Mouse (Mus musculus) left cerebral cortex, adult 2 months (tissue): ENCODE data around the gene Agbl4. TPM values are rescaled to one million over a fixed set of nuclear protein-coding genes. Genes with fewer than 3 reads are reported as not detected.

ENCODE experiments used
- DNase-seq, 2 experiments: peaks; one replicate each; pipeline ENCODE4 v3.0.0; 2021 to 2022; ENCODE audit warnings: low spot score in 2 of 2, mixed read lengths in 1 of 2; ENCODE audit errors: extremely low spot score in 1 of 2
- H3K27ac ChIP-seq: fragments of 200-600 bp; 2 replicates; pipeline ENCODE4 v1.8.1; 2022
- H3K4me3 ChIP-seq: fragments of 200-600 bp; 2 replicates; pipeline ENCODE4 v1.8.1; 2022
- CTCF ChIP-seq: fragments of 200-600 bp; IDR thresholded peaks from 2 replicates; pipeline ENCODE4 v1.8.1; 2022; ENCODE audit warnings: antibody characterized with exemption, mild to moderate bottlenecking, moderate library complexity
- intact Hi-C: fragments of 180-260 bp; cut with DNase I; formaldehyde crosslinking; loops from one replicate; pipeline ENCODE4 v1.15.1; 2025
- total RNA-seq, 2 experiments: library from RNA; stranded (reverse); gene quantifications; 2 replicates each; pipeline ENCODE4 v1.2.3; 2021

Agbl4 gene
- total RNA-seq, 2 experiments from 2014 or later = 18.6 to 23.6 TPM

GRCm38 (mm10) chr4:111001641-111002040, 604.2 kb downstream of the Agbl4 start:
- Histone ChIP-seq H3K4me3 (no peak overlapping the region), H3K27ac (peak overlapping the region; percentile 59; the same call in 1 of the 2 replicates)
- intact Hi-C loops = loop anchor here (1.0 to 5.0 kb wide), 3 partner anchors 18 to 306 kb away; no protein-coding TSS in a partner anchor
- DNase-seq = no peak
- TF ChIP-seq CTCF = no peak

- TF ChIP-seq CTCF = no peak
- no peak overlapping the region for H3K4me3 ChIP-seq
- intact Hi-C loops = loop anchor here (5.0 kb wide), 2 partner anchors 88 to 302 kb away; no protein-coding TSS in a partner anchor
These were observed 607.4 kb downstream of the Agbl4 start for GRCm38 (mm10) chr4:111004719-111005479.

GRCm38 (mm10) chr4:111019376-111019775, 621.9 kb downstream of the Agbl4 start:
- TF ChIP-seq CTCF = no peak
- H3K4me3 ChIP-seq = no peak overlapping the region
- H3K27ac ChIP-seq = peak overlapping the region; percentile 78
- intact Hi-C loops = loop anchor here (1.0 to 10.0 kb wide), 7 partner anchors 18 to 805 kb away; no protein-coding TSS in a partner anchor
- peak; percentile 10 to 30 for DNase-seq

More at GRCm38 (mm10) chr4:111004719-111005479, 607.4 kb downstream of the Agbl4 start:
- H3K27ac ChIP-seq = no peak overlapping the region
- DNase-seq = no peak

GRCm38 (mm10) chr4:111067330-111067729, 669.9 kb downstream of the Agbl4 start:
- Histone ChIP-seq H3K27ac (no peak overlapping the region), H3K4me3 (no peak overlapping the region)
- no peak for DNase-seq
- intact Hi-C loops = loop anchor here (2.0 kb wide), 1 partner anchor 49 kb away; no protein-coding TSS in a partner anchor
- TF ChIP-seq CTCF = no peak

GRCm38 (mm10) chr4:111073738-111074497, 676.5 kb downstream of the Agbl4 start:
- intact Hi-C loops = no loop called here

GRCm38 (mm10) chr4:111074701-111075154, 677.3 kb downstream of the Agbl4 start:
- Histone ChIP-seq H3K27ac (no peak overlapping the region), H3K4me3 (no peak overlapping the region)
- no peak for TF ChIP-seq CTCF
- DNase-seq = no peak
- intact Hi-C loops = no loop called here

More at GRCm38 (mm10) chr4:111073738-111074497, 676.5 kb downstream of the Agbl4 start:
- H3K4me3 ChIP-seq = no peak overlapping the region
- H3K27ac ChIP-seq = no peak overlapping the region
- no peak for DNase-seq
- TF ChIP-seq CTCF = no peak

GRCm38 (mm10) chr4:111077810-111078209, 680.3 kb downstream of the Agbl4 start:
- no peak for DNase-seq
- intact Hi-C loops = no loop called here
- Histone ChIP-seq H3K4me3 (no peak overlapping the region), H3K27ac (no peak overlapping the region)
- TF ChIP-seq CTCF = no peak

- H3K27ac ChIP-seq = no peak overlapping the region
- no peak overlapping the region for H3K4me3 ChIP-seq
- no peak for TF ChIP-seq CTCF
- DNase-seq = no peak
- intact Hi-C loops = no loop called here
These were observed 687.9 kb downstream of the Agbl4 start for GRCm38 (mm10) chr4:111085330-111085729.

GRCm38 (mm10) chr4:111136217-111137147, 739.0 kb downstream of the Agbl4 start:
- Histone ChIP-seq H3K4me3 (no peak overlapping the region), H3K27ac (no peak overlapping the region)
- DNase-seq = no peak
- intact Hi-C loops = no loop called here
- TF ChIP-seq CTCF = peak; percentile 27

- no peak for TF ChIP-seq CTCF
- H3K4me3 ChIP-seq = no peak overlapping the region
- DNase-seq = no peak
- intact Hi-C loops = no loop called here
- H3K27ac ChIP-seq = no peak overlapping the region
These were observed 750.3 kb downstream of the Agbl4 start for GRCm38 (mm10) chr4:111147748-111148147.

- no peak for TF ChIP-seq CTCF
- DNase-seq = no peak
- intact Hi-C loops = no loop called here
- Histone ChIP-seq H3K27ac (no peak overlapping the region), H3K4me3 (no peak overlapping the region)
These were observed 758.4 kb downstream of the Agbl4 start for GRCm38 (mm10) chr4:111155859-111156258.
